Mouse (Mus musculus) MEL (cell line): Measurements from ENCODE around the gene Vwa3a. TPM values are rescaled to one million over a fixed set of nuclear protein-coding genes. Genes with fewer than 3 reads are reported as not detected.

Experiments used
- DNase-seq: peaks from one replicate; pipeline ENCODE4 v3.0.0; 2011; ENCODE audit warnings: low read depth, low spot score
- H3K27ac ChIP-seq: 2 replicates; pipeline ENCODE4 v1.5.1; 2012; ENCODE audit warnings: low read depth, mild to moderate bottlenecking, control low read depth, low read length, moderate library complexity; ENCODE audit not compliant: control insufficient read depth
- H3K27me3 ChIP-seq, 2 experiments: fragments of 150-350 bp in 1 of 2; sonication (generic) in 1 of 2; 2 replicates each; pipeline ENCODE4 v1.6.1; 2012; ENCODE audit warnings: low read length in 2 of 2, mild to moderate bottlenecking in 2 of 2, improper control_type of control experiment in 1 of 2, moderate library complexity in 1 of 2; ENCODE audit not compliant: insufficient read depth in 2 of 2, control insufficient read depth in 1 of 2
- H3K36me3 ChIP-seq, 2 experiments: 2 replicates each; pipeline ENCODE4 v1.6.1; 2012 to 2014; ENCODE audit warnings: low read length in 2 of 2, improper control_type of control experiment in 1 of 2, inconsistent platforms in 1 of 2, mild to moderate bottlenecking in 1 of 2; ENCODE audit not compliant: insufficient read depth in 2 of 2, control insufficient read depth in 1 of 2
- H3K4me1 ChIP-seq, 2 experiments: fragments of 150-350 bp in 1 of 2; sonication (generic) in 1 of 2; 2 replicates each; pipeline ENCODE4 v1.6.1; 2012; ENCODE audit warnings: low read length in 2 of 2, improper control_type of control experiment in 1 of 2, mild to moderate bottlenecking in 1 of 2; ENCODE audit not compliant: insufficient read depth in 2 of 2, control insufficient read depth in 1 of 2
- H3K4me3 ChIP-seq, 2 experiments: fragments of 150-350 bp in 1 of 2; sonication (generic) in 1 of 2; 2 replicates each; pipeline ENCODE4 v1.5.1; 2012; ENCODE audit warnings: low read depth in 2 of 2, low read length in 2 of 2, mild to moderate bottlenecking in 2 of 2, moderate library complexity in 2 of 2, control low read depth in 1 of 2, improper control_type of control experiment in 1 of 2; ENCODE audit not compliant: control insufficient read depth in 1 of 2, insufficient read depth in 1 of 2
- H3K79me2 ChIP-seq: 2 replicates; pipeline ENCODE4 v1.6.1; 2012; ENCODE audit warnings: mild to moderate bottlenecking, low read length, moderate library complexity; ENCODE audit not compliant: control insufficient read depth, poor library complexity, insufficient read depth
- H3K9ac ChIP-seq: 2 replicates; pipeline ENCODE4 v1.6.1; 2012; ENCODE audit warnings: low read depth, mild to moderate bottlenecking, control low read depth, low read length, moderate library complexity; ENCODE audit not compliant: control insufficient read depth, poor library complexity, severe bottlenecking
- H3K9me3 ChIP-seq: fragments of 150-350 bp; sonication (generic); replicated peaks from 2 replicates; pipeline ENCODE4 v1.6.1; 2012; ENCODE audit warnings: mild to moderate bottlenecking, low read length, improper control_type of control experiment, moderate library complexity; ENCODE audit not compliant: insufficient read depth
- BHLHE40 ChIP-seq: IDR thresholded peaks from 2 replicates; pipeline ENCODE4 v1.6.1; 2012; ENCODE audit warnings: low read depth, mild to moderate bottlenecking, inconsistent platforms, low read length, improper control_type of control experiment, borderline replicate concordance
- EP300 ChIP-seq, 2 experiments: IDR thresholded peaks; 2 replicates each; pipeline ENCODE4 v1.6.1; 2011; ENCODE audit warnings: improper control_type of control experiment in 2 of 2, low read length in 2 of 2, low read depth in 1 of 2, mild to moderate bottlenecking in 1 of 2
- ETS1 ChIP-seq: IDR thresholded peaks from 2 replicates; pipeline ENCODE4 v1.6.1; 2012; ENCODE audit warnings: low read depth, mild to moderate bottlenecking, inconsistent platforms, low read length, improper control_type of control experiment, moderate library complexity
- RCOR1 ChIP-seq: IDR thresholded peaks from 2 replicates; pipeline ENCODE4 v1.6.1; 2012; ENCODE audit warnings: low read depth, mild to moderate bottlenecking, inconsistent platforms, low read length, improper control_type of control experiment
- SIN3A ChIP-seq: IDR thresholded peaks from 2 replicates; pipeline ENCODE4 v1.6.1; 2012; ENCODE audit warnings: low read length, improper control_type of control experiment, inconsistent platforms
- TAL1 ChIP-seq: IDR thresholded peaks from 2 replicates; pipeline ENCODE4 v1.6.1; 2012; ENCODE audit warnings: mild to moderate bottlenecking, inconsistent platforms, low read length, moderate library complexity, mixed read lengths
- polyA plus RNA-seq, 2 experiments: library from polyadenylated mRNA; stranded (reverse) in 1 of 2; unstranded in 1 of 2; fragments of >175 nt in 1 of 2; fragments of >200 nt in 1 of 2; gene quantifications; 2 replicates each; pipeline versions ENCODE4 v1.2.1 to v1.2.4; 2012; ENCODE audit warnings: low replicate concordance in 2 of 2, low read depth in 1 of 2; ENCODE audit not compliant: insufficient read length in 2 of 2, insufficient read depth in 1 of 2, missing spikeins in 1 of 2
- total RNA-seq: library from RNA; depleted of rRNA; stranded (reverse); fragments of 300-350 nt; gene quantifications from 2 replicates; pipeline ENCODE4 v1.2.3, GENCODE M21; 2012; rRNA removed

Vwa3a gene
- total and polyA plus RNA-seq, 3 experiments: not detected

GRCm38 (mm10) chr7:120850165-120850564, 111.0 kb downstream of the Vwa3a start:
- Histone ChIP-seq H3K9me3 (no peaks in the 10 kb centered on the region), H3K4me3 (no peak overlapping the region), H3K79me2 (peaks cover 1% of the 10 kb centered on the region; the same call in 1 of the 2 replicates), H3K4me1 (peaks cover 35 to 40% of the 10 kb centered on the region in 2 experiments), H3K27me3 (no peaks in the 10 kb centered on the region), H3K36me3 (peaks cover 0 to 39% of the 10 kb centered on the region in 2 experiments; a peak in 3 of 4 replicates), H3K27ac (no peak overlapping the region; the same call in 1 of the 2 replicates)
- DNase-seq: no peak
- TF ChIP-seq SIN3A: no peak
- 0 out of 2 replicates have a peak, but pooled peaks have one; percentile 16 for TF ChIP-seq ETS1
- peak in 1 of 2 experiments; percentile 26; a peak in 1 of 4 replicates for TF ChIP-seq EP300 (IDR thresholded peaks at IDR 0.05; ENCODE audit: low read depth in 1 of 2, low read length in 2 of 2)
- 0 out of 2 replicates have a peak, but pooled peaks have one; percentile 4 for TF ChIP-seq RCOR1
- TF ChIP-seq BHLHE40: no peak
- TF ChIP-seq TAL1: no peak
- TF ChIP-seq, all 39 proteins: peak for 3
- H3K9ac ChIP-seq: no peak overlapping the region

Other genes starting within 250 kb of the Vwa3a start
- 229 and 244 TPM in 2 replicates for gene Uqcrc2, start 104.1 kb upstream of the Vwa3a start, total RNA-seq
- 100 to 1,000 TPM; 338 to 659 TPM for gene Uqcrc2, start 104.1 kb upstream of the Vwa3a start, polyA plus RNA-seq
- gene Pdzd9, start 69.0 kb upstream of the Vwa3a start, total RNA-seq: 0.92 TPM in 2 replicates
- gene Pdzd9, start 69.0 kb upstream of the Vwa3a start, polyA plus RNA-seq: under 1 TPM in 1 of 2 experiments, not detected in 1; 0.31 TPM
- 18.6 and 20.0 TPM in 2 replicates for gene Mosmo, start 61.7 kb upstream of the Vwa3a start, total RNA-seq
- gene Mosmo, start 61.7 kb upstream of the Vwa3a start, polyA plus RNA-seq: 10 to 100 TPM; 23.5 to 30.0 TPM
- gene Gm5737, start 73.0 kb downstream of the Vwa3a start, total RNA-seq: not detected in 2 replicates
- gene Gm5737, start 73.0 kb downstream of the Vwa3a start, polyA plus RNA-seq: not detected
- gene Eef2k, start 103.5 kb downstream of the Vwa3a start, total RNA-seq: 56.1 and 69.2 TPM in 2 replicates
- 10 to 100 TPM in 1 of 2 experiments, not detected in 1; 56.2 TPM for gene Eef2k, start 103.5 kb downstream of the Vwa3a start, polyA plus RNA-seq
- 39.1 and 39.4 TPM in 2 replicates for gene Polr3e, start 178.4 kb downstream of the Vwa3a start, total RNA-seq
- gene Polr3e, start 178.4 kb downstream of the Vwa3a start, polyA plus RNA-seq: 10 to 100 TPM in 1 of 2 experiments, not detected in 1; 50.1 TPM
- 12.9 and 15.8 TPM in 2 replicates for gene Cdr2, start 243.0 kb downstream of the Vwa3a start, total RNA-seq
- gene Cdr2, start 243.0 kb downstream of the Vwa3a start, polyA plus RNA-seq: 10 to 100 TPM in 1 of 2 experiments, not detected in 1; 17.4 TPM
- not detected in 2 replicates for gene Mfsd13b, start 243.2 kb downstream of the Vwa3a start, total RNA-seq
- gene Mfsd13b, start 243.2 kb downstream of the Vwa3a start, polyA plus RNA-seq: under 1 TPM in 1 of 2 experiments, not detected in 1; 0.17 TPM